Mouse (Mus musculus): Measurements from ENCODE around the gene Ttll13.

The Ttll13 gene

GRCm38 (mm10) chr7:80261372-80261990 lies 15.3 kb downstream of the Ttll13 start:
- intact Hi-C loops (cut with DNase I) = no loop called here

GRCm38 (mm10) chr7:80264606-80265005 lies 18.4 kb downstream of the Ttll13 start:
- intact Hi-C loops (cut with DNase I) = no loop called here

- intact Hi-C loops (cut with DNase I) = no loop called here
Measured at GRCm38 (mm10) chr7:80267764-80268163, 21.6 kb downstream of the Ttll13 start.

GRCm38 (mm10) chr7:80268897-80269750 lies 22.9 kb downstream of the Ttll13 start, which contains the start of gene Vps33b:
TSS of gene Vps33b (plus strand) at chr7:80269649.
- intact Hi-C loops (cut with DNase I) = no loop called here

- intact Hi-C loops (cut with DNase I) = no loop called here
Measured at GRCm38 (mm10) chr7:80269751-80270255, 23.6 kb downstream of the Ttll13 start.

GRCm38 (mm10) chr7:80273456-80273855 lies 27.3 kb downstream of the Ttll13 start:
- intact Hi-C loops (cut with DNase I) = no loop called here

GRCm38 (mm10) chr7:80276374-80276773 lies 30.2 kb downstream of the Ttll13 start:
- intact Hi-C loops (cut with DNase I) = no loop called here

- intact Hi-C loops (cut with DNase I) = no loop called here
Measured at GRCm38 (mm10) chr7:80280032-80280431, 33.9 kb downstream of the Ttll13 start.

- intact Hi-C loops (cut with DNase I) = no loop called here
Measured at GRCm38 (mm10) chr7:80280998-80281397, 34.8 kb downstream of the Ttll13 start.

GRCm38 (mm10) chr7:80281646-80282045 lies 35.5 kb downstream of the Ttll13 start:
- intact Hi-C loops (cut with DNase I) = no loop called here

- intact Hi-C loops (cut with DNase I) = no loop called here
Measured at GRCm38 (mm10) chr7:80283226-80283918, 37.2 kb downstream of the Ttll13 start.

GRCm38 (mm10) chr7:80284391-80284790 lies 38.2 kb downstream of the Ttll13 start:
- intact Hi-C loops (cut with DNase I) = no loop called here

- intact Hi-C loops (cut with DNase I) = no loop called here
Measured at GRCm38 (mm10) chr7:80285725-80286124, 39.5 kb downstream of the Ttll13 start.

GRCm38 (mm10) chr7:80287736-80288135 lies 41.6 kb downstream of the Ttll13 start:
- intact Hi-C loops (cut with DNase I) = no loop called here

- intact Hi-C loops (cut with DNase I) = no loop called here
Measured at GRCm38 (mm10) chr7:80294062-80294763, 48.0 kb downstream of the Ttll13 start, which contains the start of gene Prc1. TSS of gene Prc1 (plus strand) at chr7:80294450.

GRCm38 (mm10) chr7:80294764-80295648 lies 48.8 kb downstream of the Ttll13 start:
- intact Hi-C loops (cut with DNase I) = no loop called here

- intact Hi-C loops (cut with DNase I) = no loop called here
Measured at GRCm38 (mm10) chr7:80296462-80296861, 50.3 kb downstream of the Ttll13 start.

- intact Hi-C loops (cut with DNase I) = no loop called here
Measured at GRCm38 (mm10) chr7:80297041-80297440, 50.9 kb downstream of the Ttll13 start.

- intact Hi-C loops (cut with DNase I) = no loop called here
Measured at GRCm38 (mm10) chr7:80298754-80299153, 52.6 kb downstream of the Ttll13 start.

GRCm38 (mm10) chr7:80299568-80299967 lies 53.4 kb downstream of the Ttll13 start:
- intact Hi-C loops (cut with DNase I) = no loop called here

All from adrenal gland (tissue).